Mouse (Mus musculus) common myeloid progenitor, adult 5-6 weeks (primary cell): ENCODE measurements at regions not wholly inside any gene's neighbourhood (a gene's known extent, or its start where the extent isn't known, plus 50 kb on each side); places are given as distances from the start of the nearest gene placed in this dataset.
"Not testable (repeated sequence)": the region's sequence is repeated elsewhere in the genome, so short reads cannot be mapped to it uniquely, and the experiment has no call there.

Experiments
- ATAC-seq: replicated peaks from 2 replicates; pipeline ENCODE4 v1.8.0; 2016; ENCODE audit warnings: low read depth, mild to moderate bottlenecking, moderate TSS enrichment, inconsistent platforms; ENCODE audit not compliant: poor library complexity, severe bottlenecking

DNA sequence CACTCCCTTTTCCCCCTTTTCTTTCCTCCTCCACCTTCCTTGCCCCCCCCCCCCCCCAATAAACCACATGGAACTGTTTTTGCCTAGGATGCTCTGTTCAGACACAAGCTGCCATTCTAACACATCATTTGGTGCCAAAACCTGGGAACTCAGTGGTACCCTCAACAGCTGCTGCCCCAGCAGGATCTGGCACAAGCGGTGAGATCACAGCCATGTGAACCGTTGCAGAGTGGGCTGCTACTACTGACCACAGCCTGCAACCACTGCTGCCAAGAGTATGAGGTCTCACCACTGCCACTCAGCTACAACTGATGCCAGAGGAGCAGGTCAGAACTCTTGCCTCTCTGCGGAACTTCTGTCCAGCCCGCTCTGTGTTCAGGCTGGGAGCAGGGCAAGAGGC is 206.2 kb downstream of the Pcsk1 start:
- no peak for ATAC-seq

DNA sequence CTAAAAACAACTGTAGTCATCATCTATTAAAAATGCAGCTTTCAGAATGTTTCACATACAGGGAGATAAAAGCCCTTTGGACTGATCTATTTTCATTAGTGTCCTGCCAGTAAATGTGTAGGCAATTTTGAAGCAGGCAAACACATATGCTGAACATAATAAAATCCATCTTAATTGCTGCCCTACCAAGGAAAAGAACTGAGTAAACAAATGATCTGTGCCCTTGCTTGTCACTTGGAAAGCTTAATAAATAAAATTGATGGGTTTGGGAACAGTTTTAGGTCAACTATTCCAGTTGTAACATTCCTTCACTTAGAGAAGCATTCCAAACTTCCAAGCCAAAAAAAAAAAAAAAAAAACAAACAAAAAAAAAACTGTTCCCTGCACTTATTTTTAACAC is 230.2 kb downstream of the Pcsk1 start:
- ATAC-seq, result no peak

DNA sequence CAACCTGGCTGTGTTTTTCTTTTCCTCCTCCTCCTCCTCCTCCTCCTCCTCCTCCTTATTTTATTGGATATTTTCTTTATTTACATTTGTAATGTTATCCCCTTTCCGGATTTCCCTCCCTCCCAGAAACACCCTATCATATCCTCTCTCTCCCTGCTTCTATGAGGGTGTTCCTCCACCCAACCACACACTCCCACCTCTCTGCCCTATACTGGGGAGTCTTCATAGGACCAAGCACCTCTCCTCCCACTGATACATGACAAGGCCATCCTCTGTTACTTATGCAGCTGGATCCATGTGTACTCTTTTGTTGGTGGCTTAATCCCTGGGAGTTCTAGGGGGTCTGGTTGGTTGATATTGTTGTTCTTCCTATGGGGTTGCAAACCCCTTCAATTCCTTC is 230.6 kb downstream of the Pcsk1 start:
- no peak for ATAC-seq

DNA sequence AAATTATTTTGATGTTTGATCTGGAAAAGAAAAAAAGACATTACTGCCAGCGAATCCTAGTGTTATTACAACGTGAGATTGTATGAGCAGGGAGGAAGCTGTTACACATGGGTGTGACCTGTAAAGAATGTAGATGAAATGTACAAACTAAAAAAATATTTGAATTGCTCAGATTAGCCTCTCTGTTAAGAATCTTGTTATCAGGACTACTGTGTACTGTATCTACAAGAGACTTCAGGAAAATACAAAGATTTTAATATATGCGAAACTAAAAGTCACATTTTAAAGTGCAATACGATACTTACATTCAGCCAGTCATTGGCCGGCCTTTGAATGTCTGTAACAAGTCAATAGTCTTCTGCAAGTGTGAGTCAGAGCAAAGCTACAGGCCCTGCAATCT is 247.4 kb downstream of the Pcsk1 start:
- no peak for ATAC-seq

DNA sequence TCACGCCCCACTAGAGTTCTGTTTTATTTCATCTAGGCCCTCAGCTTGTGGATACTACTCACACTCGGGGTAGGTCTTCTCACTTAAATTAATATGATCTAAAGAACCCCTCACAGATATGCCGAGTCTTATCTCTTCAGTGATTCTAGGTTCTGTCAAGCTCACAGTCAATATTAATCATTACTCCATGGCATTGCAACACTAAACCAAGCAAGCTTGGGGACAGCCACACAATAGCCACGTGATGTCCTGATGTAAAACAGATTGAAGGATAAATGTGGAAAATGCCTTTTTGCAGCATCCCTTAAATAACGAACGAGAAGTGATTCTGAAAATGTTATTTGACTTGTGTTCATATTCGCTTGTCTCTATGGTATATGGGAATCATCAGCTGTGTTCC is 253.8 kb downstream of the Pcsk1 start:
- ATAC-seq, result no peak

DNA sequence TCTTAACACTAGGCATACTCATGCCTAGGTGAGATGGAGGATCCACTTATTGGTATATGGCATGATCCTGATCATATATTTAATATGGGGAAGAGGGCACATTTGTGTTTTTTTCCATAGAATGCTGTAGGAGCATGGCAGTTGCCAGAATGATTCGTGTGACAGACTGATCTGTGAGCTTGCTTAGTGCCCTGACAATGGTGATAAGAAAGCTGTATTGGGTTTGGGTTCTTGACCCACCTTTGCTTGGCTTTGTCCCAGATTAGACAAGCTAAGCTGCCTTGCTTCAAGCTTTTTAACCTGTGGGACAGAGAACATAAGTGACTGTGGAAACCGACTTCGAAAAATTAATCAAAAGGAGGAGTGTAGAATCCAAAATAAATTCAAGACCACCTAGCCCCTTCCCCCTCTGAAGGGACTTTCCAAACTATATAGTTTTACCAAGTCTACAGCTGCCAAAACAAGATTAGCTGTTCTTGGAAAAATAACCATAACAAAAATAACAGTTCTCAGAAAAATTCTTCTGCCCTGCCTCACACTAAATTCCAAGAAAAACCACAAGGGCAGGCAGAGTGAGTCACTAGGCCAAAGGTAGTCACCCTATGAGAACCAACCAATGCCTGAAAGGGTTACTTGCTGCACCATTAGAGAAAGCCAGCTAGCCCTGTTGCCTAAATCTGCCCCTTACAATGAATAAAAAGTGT is 277.2 kb downstream of the Pcsk1 start:
- no peak for ATAC-seq

DNA sequence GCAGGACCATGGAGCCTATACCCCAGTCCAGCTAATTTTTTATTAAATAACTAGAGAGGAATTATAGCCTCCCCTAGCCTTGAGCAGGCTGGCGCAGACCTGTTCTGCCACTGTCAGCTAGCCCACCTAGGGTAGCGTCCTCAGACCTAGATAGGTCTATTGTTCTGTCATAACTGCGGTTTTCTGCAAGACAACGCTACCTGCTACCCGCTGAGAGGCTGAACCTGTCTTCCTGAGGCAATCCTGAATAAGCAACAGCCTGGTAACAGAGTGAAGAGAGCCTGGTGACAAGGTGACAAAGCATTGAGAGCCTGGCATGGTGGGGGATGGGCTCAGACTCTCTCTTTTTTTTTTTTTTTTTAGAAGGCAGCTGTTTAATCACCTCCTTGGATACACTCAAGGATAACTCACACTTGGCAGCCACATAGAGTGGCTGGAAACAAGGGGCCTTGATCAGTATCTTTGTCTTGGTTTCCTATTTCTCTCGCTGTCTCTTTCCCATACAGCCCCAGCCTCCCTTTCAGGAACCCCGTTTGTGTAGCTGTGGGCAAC is 278.7 kb downstream of the Pcsk1 start:
- ATAC-seq, result no peak

DNA sequence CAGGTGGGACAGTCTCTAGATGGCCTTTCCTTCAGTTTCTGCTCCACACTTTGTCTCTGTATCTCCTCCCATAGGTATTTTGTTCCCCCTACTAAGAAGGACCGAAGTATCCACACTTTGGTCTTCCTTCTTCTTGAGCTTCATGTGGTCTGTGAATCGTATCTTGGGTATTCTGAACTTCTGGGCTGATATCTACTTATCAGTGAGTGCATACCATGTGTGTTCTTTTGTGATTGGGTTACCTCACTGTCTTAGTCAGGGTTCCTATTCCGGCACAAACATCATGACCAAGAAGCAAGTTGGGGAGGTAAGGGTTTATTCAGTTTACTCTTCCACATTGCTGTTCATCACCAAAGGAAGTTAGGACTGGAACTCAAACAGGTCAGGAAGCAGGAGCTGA is 287.5 kb downstream of the Pcsk1 start:
- ATAC-seq, result not testable (repeated sequence)

DNA sequence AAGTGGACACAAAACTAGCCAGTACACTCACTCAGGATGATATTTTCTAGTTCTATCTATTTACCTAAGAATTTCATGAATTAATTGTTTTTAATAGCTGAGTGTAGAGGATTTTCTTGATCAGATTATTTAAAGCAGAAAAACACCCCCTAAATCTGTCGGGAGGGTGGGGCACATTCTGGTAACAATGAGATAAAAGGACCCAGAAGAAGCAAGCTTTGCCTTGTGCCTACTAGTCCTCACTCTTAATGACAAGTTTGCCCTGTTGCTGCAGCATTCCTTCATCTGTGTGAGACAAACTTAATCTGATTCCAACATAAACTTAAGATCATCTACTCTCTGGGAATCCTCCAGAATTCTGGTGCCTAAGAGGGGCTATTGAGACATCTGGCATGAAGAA is 288.1 kb downstream of the Pcsk1 start:
- ATAC-seq, result no peak

DNA sequence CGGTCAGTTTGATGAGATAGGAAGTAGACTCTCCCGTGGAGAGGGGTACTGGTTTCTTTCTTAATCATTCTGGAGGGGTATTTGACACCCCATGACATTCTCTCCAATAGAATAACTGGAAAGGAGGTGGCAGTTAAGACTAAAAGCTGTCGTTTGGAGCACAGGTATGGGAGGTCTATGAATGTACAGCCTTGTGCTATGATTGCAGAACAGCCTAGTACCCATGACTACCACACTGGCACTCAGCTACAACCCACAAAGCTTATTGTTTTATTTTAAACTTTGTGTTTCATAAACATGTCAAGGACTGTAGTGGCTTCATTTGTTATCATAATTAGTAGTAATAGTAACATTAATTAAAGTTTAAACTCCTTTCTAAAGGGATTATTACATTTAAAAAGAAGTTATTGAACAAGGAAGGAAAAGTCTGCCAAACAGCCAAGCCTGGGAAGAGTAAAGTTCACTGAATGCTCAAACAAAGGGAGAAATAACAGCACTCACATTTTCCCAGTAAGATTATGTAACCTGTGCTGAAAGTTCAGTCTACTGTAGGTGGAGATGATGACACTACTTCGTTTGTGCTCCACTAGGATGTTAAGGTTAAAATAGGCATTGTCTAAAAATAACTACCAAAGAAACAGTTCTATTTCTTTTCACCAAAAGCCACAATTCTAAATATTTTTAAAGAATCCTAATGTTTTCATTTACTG is 295.2 kb downstream of the Pcsk1 start:
- ATAC-seq, result no peak

DNA sequence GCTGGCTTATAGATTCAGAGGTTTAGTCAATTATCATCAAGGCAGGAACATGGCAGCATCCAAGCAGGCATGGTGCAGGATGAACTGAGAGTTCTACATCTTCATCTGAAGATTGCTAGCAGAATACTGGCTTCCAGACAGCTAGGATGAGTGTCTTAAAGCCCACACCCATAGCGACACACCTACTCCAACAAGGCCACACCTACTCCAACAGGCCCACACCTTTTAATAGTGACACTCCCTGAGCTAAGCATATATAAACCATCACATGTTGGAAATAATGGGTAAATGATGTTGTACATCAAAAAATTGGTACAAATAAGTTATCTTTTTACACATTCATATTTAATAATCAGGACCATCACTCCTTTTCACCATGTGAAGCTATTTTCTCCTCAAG is 299.6 kb downstream of the Pcsk1 start:
- no peak for ATAC-seq

DNA sequence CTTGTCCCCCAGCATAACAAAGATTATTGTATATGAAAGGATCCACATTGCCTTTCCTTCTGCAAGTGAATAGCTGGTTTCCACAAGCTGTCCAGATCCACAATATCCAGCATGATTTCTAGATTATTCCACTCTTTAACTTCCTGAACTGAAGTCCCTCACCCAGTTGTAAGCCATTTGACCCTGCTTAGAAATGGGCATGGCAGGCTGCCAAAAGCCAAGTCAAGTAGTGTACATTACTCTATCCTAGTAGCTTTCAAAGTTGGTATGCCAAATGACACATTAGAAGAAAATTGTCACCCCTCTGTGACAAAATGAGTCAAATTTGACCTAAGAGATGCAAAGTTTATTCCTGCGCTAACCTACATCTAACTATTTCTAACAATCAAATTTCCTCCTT is 300.6 kb downstream of the Pcsk1 start:
- ATAC-seq, result no peak

DNA sequence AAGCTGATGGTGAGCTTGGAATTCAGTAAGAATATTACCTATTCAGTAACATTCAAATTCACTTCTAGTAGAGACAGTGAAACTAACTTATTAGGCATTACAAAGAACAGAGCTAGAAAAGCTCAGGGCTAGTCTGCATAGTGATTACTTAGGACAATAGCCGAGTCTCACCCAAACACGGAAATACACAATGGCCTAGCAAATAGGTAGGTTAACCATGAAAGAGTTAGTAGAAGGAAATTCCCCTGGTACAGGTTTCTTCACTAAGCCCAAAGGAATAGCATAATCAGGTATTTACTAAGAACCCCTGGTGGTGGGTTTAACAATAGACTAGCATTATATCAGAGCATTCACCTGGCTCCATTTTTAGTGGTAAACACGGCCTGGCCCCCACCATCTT is 306.7 kb upstream of the Ell2 start:
- not testable (repeated sequence) for ATAC-seq

DNA sequence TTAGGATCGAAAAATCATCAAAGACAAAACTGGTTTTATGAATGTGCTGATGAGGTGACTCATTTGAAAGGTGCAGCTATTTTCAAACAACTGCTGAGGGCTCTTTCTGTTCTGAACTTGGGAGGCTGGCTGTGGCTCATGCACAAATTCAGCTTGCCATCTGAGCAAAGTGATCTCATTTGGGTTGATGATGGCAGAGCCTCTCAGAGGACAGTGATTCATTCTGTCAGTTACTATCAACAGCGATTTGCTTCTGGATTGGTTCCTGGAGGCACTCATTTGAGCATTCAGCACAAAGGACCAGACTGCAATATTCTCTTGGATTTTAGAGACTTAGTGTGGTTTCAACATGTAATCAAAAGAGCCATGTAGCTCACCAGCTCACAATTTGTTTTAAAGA is 285.8 kb upstream of the Ell2 start:
- no peak for ATAC-seq

DNA sequence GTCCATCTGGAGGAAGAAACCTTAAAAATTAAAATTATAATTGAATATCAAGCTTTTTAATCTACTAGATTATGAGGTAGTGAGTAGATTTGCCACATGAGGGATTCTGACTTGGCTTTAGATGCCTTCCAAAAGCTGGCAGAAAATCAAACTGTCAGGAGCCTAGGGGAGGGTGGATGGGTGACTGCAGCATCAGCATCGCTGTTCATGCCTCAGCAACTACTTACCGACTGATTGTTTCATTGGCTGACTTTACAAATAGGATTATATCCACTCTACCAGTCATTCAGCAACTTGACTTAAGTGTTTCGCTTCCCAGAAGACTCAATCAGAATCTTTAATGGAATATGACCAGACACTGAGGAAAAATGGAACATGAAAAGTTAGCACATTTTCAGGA is 279.6 kb upstream of the Ell2 start:
- no peak for ATAC-seq

DNA sequence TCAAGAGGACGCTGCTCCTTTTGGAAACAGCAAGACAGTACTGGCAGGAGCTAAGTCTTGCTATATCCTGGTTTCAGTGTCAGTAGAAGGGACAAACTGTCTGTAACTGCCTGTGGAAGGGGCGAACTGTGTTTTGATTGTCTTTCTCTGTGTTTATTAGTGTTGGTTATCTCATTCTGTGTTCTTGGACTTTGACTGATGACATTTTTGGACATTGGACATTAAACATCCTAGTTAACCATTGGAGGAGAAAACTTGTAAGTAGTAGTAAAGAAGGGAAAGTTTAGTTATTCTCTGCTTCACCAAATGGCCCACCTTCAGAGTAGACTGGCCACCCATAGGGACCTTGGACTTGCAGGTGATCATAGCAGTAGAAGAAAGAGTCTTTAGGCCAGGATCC is 267.4 kb upstream of the Ell2 start:
- ATAC-seq, result no peak

DNA sequence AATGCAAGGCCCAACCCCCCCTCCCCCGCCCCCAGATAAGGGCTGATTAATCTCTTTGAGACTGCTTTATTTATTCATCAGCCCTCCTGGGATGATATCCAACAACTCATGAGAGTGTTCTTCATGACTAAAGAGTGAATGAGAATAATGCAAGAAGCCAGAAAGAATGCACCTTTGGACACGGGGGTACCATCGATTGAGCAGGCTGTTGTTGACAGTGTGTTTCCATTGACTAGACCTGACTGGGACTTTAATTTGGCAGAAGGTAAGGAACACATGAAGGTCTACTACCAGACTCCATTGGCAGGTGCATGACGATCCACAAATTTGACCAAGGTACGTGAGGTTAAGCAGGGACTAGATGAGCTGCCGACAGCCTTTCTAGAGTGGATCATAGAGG is 266.5 kb upstream of the Ell2 start:
- no peak for ATAC-seq

DNA sequence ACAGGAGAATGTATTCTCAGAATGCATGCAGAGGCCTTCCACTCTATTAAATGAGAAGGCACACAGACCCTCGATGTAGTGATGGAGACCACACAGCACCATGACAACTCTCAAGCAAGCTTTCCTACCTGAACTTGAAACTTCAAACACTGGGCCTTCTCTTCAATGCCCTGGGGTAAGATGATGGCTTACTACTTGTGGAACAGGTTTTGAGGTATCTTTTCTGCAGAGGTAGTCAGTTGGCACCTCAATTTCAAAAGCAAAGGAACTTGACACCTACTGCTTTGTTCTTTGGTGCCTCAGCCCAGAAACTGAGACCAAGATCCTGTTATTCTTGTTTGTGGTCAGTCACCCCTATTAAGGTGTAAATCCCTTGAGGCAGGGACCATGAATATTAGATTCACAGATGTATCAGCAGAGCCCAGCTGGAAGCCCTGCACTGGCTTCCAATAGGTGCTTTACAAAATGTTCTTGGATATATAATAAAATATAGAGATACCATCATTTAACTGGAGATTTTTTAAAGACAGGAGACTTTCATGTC is 246.2 kb upstream of the Ell2 start:
- no peak for ATAC-seq

DNA sequence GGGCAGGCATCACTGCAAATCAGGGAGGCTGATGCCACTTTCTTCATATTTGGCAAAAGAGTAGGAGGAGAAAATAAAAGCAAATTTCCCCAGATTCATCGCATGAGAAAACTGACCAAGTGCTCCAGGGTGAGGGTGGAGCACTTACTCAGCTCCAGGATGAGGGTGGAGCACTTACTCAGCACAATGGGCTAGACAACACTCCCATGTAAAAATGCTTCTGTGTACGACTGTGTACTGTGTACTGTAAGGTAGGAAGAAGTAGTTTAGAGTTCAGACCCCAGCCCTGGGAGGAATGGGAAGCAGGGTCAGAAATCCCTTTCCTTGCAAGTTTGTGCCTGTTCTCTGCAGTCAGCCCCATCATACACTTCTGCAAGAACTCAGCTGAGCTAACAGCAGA is 245.3 kb upstream of the Ell2 start:
- ATAC-seq, result no peak

DNA sequence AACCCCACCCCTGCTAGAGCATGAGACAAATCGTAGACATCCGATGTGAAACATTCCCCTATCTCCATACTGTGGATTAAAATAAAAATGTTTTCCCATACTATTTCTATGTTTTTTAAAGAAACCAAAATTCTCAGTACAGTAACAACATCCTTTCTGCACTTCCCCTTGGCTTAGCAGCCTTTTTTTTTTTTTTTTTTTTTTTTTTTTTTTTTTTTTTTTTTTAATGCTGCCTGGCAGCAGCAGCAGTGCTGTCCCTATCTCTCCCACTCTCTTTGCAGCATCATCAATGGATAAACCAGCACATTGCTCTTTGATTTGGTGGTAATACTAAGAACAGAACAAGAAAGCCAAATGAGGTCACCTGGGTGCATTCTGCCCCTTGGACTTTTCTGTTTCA is 239.3 kb upstream of the Ell2 start:
- no peak for ATAC-seq

DNA sequence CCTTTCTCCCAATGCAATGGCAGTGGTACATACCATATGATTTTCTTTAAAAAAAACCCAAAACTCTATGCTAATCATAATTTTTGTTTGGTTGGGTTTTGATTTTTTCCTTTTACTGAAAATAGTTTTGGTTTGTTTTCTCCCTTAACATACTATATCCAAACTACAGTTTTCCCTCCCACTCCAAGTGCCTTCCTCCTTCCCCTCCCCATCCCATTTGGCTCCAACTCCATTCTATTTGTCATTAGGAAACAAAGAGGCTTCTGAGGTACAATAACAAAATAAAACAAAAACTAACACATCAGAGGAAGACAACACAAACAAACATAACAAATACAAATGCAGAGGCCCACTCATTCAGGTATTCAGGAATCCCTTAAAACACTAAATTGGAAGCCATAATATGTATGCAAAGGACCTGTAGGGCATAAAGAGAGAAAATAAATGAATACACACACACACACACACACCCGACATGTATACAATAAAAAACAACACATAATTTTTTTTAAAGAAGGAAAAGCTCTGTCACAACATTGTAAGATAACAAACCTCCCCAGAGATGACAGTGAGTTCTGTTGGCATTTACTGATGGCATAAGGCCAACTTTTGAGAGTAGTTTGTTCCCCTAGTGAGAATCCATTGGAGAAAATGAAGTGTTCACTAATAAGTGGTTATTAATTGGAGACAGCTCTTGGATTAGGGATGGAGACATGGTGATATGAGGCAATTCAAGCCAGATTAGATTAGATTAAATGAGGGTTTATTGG is 230.5 kb upstream of the Ell2 start:
- no peak for ATAC-seq
